Mouse (Mus musculus) MEL (cell line): ENCODE data around the gene Iqcf1. TPM values are rescaled to one million over a fixed set of nuclear protein-coding genes. Genes with fewer than 3 reads are reported as not detected.
A peak's percentile ranks its signal among the peaks of the same experiment; 100 is the strongest.

ENCODE experiments used
- DNase-seq: peaks from one replicate; pipeline ENCODE4 v3.0.0; 2011; ENCODE audit warnings: low read depth, low spot score
- H3K27ac ChIP-seq: 2 replicates; pipeline ENCODE4 v1.5.1; 2012; ENCODE audit warnings: low read depth, mild to moderate bottlenecking, control low read depth, low read length, moderate library complexity; ENCODE audit not compliant: control insufficient read depth
- H3K27me3 ChIP-seq, 2 experiments: fragments of 150-350 bp in 1 of 2; sonication (generic) in 1 of 2; 2 replicates each; pipeline ENCODE4 v1.6.1; 2012; ENCODE audit warnings: low read length in 2 of 2, mild to moderate bottlenecking in 2 of 2, improper control_type of control experiment in 1 of 2, moderate library complexity in 1 of 2; ENCODE audit not compliant: insufficient read depth in 2 of 2, control insufficient read depth in 1 of 2
- H3K36me3 ChIP-seq, 2 experiments: 2 replicates each; pipeline ENCODE4 v1.6.1; 2012 to 2014; ENCODE audit warnings: low read length in 2 of 2, improper control_type of control experiment in 1 of 2, inconsistent platforms in 1 of 2, mild to moderate bottlenecking in 1 of 2; ENCODE audit not compliant: insufficient read depth in 2 of 2, control insufficient read depth in 1 of 2
- H3K4me1 ChIP-seq, 2 experiments: fragments of 150-350 bp in 1 of 2; sonication (generic) in 1 of 2; 2 replicates each; pipeline ENCODE4 v1.6.1; 2012; ENCODE audit warnings: low read length in 2 of 2, improper control_type of control experiment in 1 of 2, mild to moderate bottlenecking in 1 of 2; ENCODE audit not compliant: insufficient read depth in 2 of 2, control insufficient read depth in 1 of 2
- H3K4me3 ChIP-seq, 2 experiments: fragments of 150-350 bp in 1 of 2; sonication (generic) in 1 of 2; 2 replicates each; pipeline ENCODE4 v1.5.1; 2012; ENCODE audit warnings: low read depth in 2 of 2, low read length in 2 of 2, mild to moderate bottlenecking in 2 of 2, moderate library complexity in 2 of 2, control low read depth in 1 of 2, improper control_type of control experiment in 1 of 2; ENCODE audit not compliant: control insufficient read depth in 1 of 2, insufficient read depth in 1 of 2
- H3K79me2 ChIP-seq: 2 replicates; pipeline ENCODE4 v1.6.1; 2012; ENCODE audit warnings: mild to moderate bottlenecking, low read length, moderate library complexity; ENCODE audit not compliant: control insufficient read depth, poor library complexity, insufficient read depth
- H3K9ac ChIP-seq: 2 replicates; pipeline ENCODE4 v1.6.1; 2012; ENCODE audit warnings: low read depth, mild to moderate bottlenecking, control low read depth, low read length, moderate library complexity; ENCODE audit not compliant: control insufficient read depth, poor library complexity, severe bottlenecking
- H3K9me3 ChIP-seq: fragments of 150-350 bp; sonication (generic); replicated peaks from 2 replicates; pipeline ENCODE4 v1.6.1; 2012; ENCODE audit warnings: mild to moderate bottlenecking, low read length, improper control_type of control experiment, moderate library complexity; ENCODE audit not compliant: insufficient read depth
- CHD2 ChIP-seq: IDR thresholded peaks from 2 replicates; pipeline ENCODE4 v1.6.1; 2011; ENCODE audit warnings: low read length, improper control_type of control experiment
- CTCF ChIP-seq, 3 experiments: IDR thresholded peaks in 2 of 3; conservative IDR thresholded peaks in 1 of 3; 2 replicates each; pipeline ENCODE4 v1.5.1; 2011 to 2012; ENCODE audit warnings: low read length in 3 of 3, low read depth in 2 of 3, mild to moderate bottlenecking in 2 of 3, improper control_type of control experiment in 1 of 3, inconsistent platforms in 1 of 3, mixed read lengths in 1 of 3, moderate library complexity in 1 of 3; ENCODE audit not compliant: control insufficient read depth in 1 of 3, insufficient read depth in 1 of 3, poor library complexity in 1 of 3, severe bottlenecking in 1 of 3
- ELF1 ChIP-seq: IDR thresholded peaks from 2 replicates; pipeline ENCODE4 v1.6.1; 2014; ENCODE audit warnings: low read depth, mild to moderate bottlenecking, inconsistent platforms, low read length, improper control_type of control experiment, moderate library complexity
- EP300 ChIP-seq, 2 experiments: IDR thresholded peaks; 2 replicates each; pipeline ENCODE4 v1.6.1; 2011; ENCODE audit warnings: improper control_type of control experiment in 2 of 2, low read length in 2 of 2, low read depth in 1 of 2, mild to moderate bottlenecking in 1 of 2
- GABPA ChIP-seq: IDR thresholded peaks from 2 replicates; pipeline ENCODE4 v1.6.1; 2012; ENCODE audit warnings: low read depth, mild to moderate bottlenecking, inconsistent platforms, low read length, improper control_type of control experiment, moderate library complexity
- JUND ChIP-seq: IDR thresholded peaks from 2 replicates; pipeline ENCODE4 v1.6.1; 2011; ENCODE audit warnings: low read depth, mild to moderate bottlenecking, improper control_type of control experiment, low read length
- KAT2A ChIP-seq: conservative IDR thresholded peaks from 2 replicates; pipeline ENCODE4 v1.6.1; 2012; ENCODE audit warnings: low read depth, low read length, improper control_type of control experiment, inconsistent platforms
- MAFK ChIP-seq: IDR thresholded peaks from 2 replicates; pipeline ENCODE4 v1.6.1; 2011; ENCODE audit warnings: low read depth, mild to moderate bottlenecking, low read length, improper control_type of control experiment, borderline replicate concordance
- MAX ChIP-seq: IDR thresholded peaks from 2 replicates; pipeline ENCODE4 v1.6.1; 2011; ENCODE audit warnings: low read length, improper control_type of control experiment
- MAZ ChIP-seq: IDR thresholded peaks from 2 replicates; pipeline ENCODE4 v1.6.1; 2012; ENCODE audit warnings: low read depth, mild to moderate bottlenecking, inconsistent platforms, low read length, improper control_type of control experiment
- MEF2A ChIP-seq: IDR thresholded peaks from 2 replicates; pipeline ENCODE4 v1.6.1; 2014; ENCODE audit warnings: low read depth, mild to moderate bottlenecking, inconsistent platforms, low read length, improper control_type of control experiment; ENCODE audit not compliant: poor library complexity, insufficient replicate concordance, severe bottlenecking; ENCODE audit errors: extremely low read depth
- MYB ChIP-seq: IDR thresholded peaks from 2 replicates; pipeline ENCODE4 v1.6.1; 2011; ENCODE audit warnings: mild to moderate bottlenecking, low read depth, low read length, improper control_type of control experiment
- MYC ChIP-seq: IDR thresholded peaks from 2 replicates; pipeline ENCODE4 v1.6.1; 2011; ENCODE audit warnings: low read depth, mild to moderate bottlenecking, low read length, improper control_type of control experiment, moderate library complexity
- NRF1 ChIP-seq: IDR thresholded peaks from 2 replicates; pipeline ENCODE4 v1.6.1; 2014; ENCODE audit warnings: low read depth, mild to moderate bottlenecking, inconsistent platforms, low read length, improper control_type of control experiment, moderate library complexity; ENCODE audit not compliant: poor library complexity, insufficient read depth, severe bottlenecking
- POLR2AphosphoS2 ChIP-seq: IDR thresholded peaks from 2 replicates; pipeline ENCODE4 v1.6.1; 2011; ENCODE audit warnings: low read length, improper control_type of control experiment
- RCOR1 ChIP-seq: IDR thresholded peaks from 2 replicates; pipeline ENCODE4 v1.6.1; 2012; ENCODE audit warnings: low read depth, mild to moderate bottlenecking, inconsistent platforms, low read length, improper control_type of control experiment
- SIN3A ChIP-seq: IDR thresholded peaks from 2 replicates; pipeline ENCODE4 v1.6.1; 2012; ENCODE audit warnings: low read length, improper control_type of control experiment, inconsistent platforms
- SMC3 ChIP-seq: IDR thresholded peaks from 2 replicates; pipeline ENCODE4 v1.6.1; 2011; ENCODE audit warnings: low read depth, low read length, improper control_type of control experiment
- TBP ChIP-seq: IDR thresholded peaks from 2 replicates; pipeline ENCODE4 v1.8.0; 2011; ENCODE audit warnings: low read depth, low read length, improper control_type of control experiment
- TCF12 ChIP-seq: IDR thresholded peaks from 2 replicates; pipeline ENCODE4 v1.6.1; 2014; ENCODE audit warnings: low read depth, mild to moderate bottlenecking, inconsistent platforms, low read length, improper control_type of control experiment, moderate library complexity
- UBTF ChIP-seq: IDR thresholded peaks from 2 replicates; pipeline ENCODE4 v1.6.1; 2012; ENCODE audit warnings: low read depth, mild to moderate bottlenecking, inconsistent platforms, low read length, improper control_type of control experiment, moderate library complexity, borderline replicate concordance; ENCODE audit not compliant: insufficient read depth
- USF1 ChIP-seq: IDR thresholded peaks from 2 replicates; pipeline ENCODE4 v1.6.1; 2014; ENCODE audit warnings: low read depth, mild to moderate bottlenecking, inconsistent platforms, low read length, improper control_type of control experiment, moderate library complexity
- ZMIZ1 ChIP-seq: IDR thresholded peaks from 2 replicates; pipeline ENCODE4 v1.6.1; 2012; ENCODE audit warnings: low read depth, mild to moderate bottlenecking, inconsistent platforms, low read length, improper control_type of control experiment, moderate library complexity
- ZNF384 ChIP-seq: IDR thresholded peaks from 2 replicates; pipeline ENCODE4 v1.6.1; 2012; ENCODE audit warnings: low read depth, mild to moderate bottlenecking, inconsistent platforms, low read length, improper control_type of control experiment
- polyA plus RNA-seq, 2 experiments: library from polyadenylated mRNA; stranded (reverse) in 1 of 2; unstranded in 1 of 2; fragments of >175 nt in 1 of 2; fragments of >200 nt in 1 of 2; gene quantifications; 2 replicates each; pipeline versions ENCODE4 v1.2.1 to v1.2.4; 2012; ENCODE audit warnings: low replicate concordance in 2 of 2, low read depth in 1 of 2; ENCODE audit not compliant: insufficient read length in 2 of 2, insufficient read depth in 1 of 2, missing spikeins in 1 of 2
- total RNA-seq: library from RNA; depleted of rRNA; stranded (reverse); fragments of 300-350 nt; gene quantifications from 2 replicates; pipeline ENCODE4 v1.2.3, GENCODE M21; 2012

Gene Iqcf1
- total and polyA plus RNA-seq, 3 experiments = 0.52 TPM; not detected in 2

DNA sequence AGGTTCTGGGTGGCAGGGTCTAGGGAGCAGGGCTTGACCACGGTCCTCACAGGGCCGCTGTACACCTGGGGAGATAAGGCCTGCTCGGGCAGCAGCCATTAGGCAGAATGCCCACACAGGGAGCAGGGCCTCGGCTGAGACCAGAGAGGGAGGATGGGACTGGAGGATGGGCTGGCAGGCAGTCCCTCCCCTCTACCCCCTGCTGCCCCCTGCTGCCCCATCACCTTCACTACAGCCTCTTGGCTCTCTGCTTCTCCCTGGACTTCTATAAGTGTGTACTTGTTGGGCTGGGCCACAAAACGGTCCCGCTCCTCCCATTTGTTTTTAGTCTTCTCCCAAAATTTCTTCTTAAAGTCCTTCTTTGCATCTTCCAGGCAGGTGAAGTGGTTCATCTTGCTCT, 25.3 kb upstream of the Iqcf1 start (continued):
- TF ChIP-seq SIN3A = no peak

DNA sequence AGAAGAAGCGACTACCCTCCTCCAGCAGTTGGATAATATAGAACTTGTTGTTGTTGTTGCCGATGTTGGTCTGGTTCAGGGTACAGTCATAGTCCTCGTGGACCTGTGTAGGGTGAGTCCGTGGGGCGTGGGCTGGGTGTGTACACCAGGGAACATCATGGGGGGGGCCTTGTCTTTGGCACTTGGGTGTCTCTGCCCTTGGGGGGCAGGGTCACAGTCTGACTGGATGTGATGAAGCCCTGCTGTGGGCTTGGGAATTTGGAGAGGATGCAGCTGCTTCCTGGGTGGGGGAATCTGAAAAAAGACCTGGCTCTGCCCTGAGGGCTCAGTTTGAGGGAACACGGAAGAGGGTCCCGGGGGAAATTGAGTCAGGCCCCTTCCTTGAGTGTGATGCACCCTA, 24.7 kb upstream of the Iqcf1 start:
- peaks cover 0 to 3% of the 10 kb centered on the region in 2 experiments; a peak in 3 of 4 replicates for H3K36me3 ChIP-seq

GRCm38 (mm10) chr9:106475663-106476001, 24.1 kb upstream of the Iqcf1 start, which contains the start of gene Rrp9:
Gene Rrp9 (plus strand): TSS chr9:106475963.
- Histone ChIP-seq H3K4me3 (peak within 1 kb of the TSS; percentile 64 to 97), H3K27ac (peak within 1 kb of the TSS; percentile 13; the same call in 1 of the 2 replicates), H3K27me3 (no peaks in the 10 kb centered on the region), H3K4me1 (peaks cover 0 to 11% of the 10 kb centered on the region in 2 experiments; a peak in 3 of 4 replicates), H3K9me3 (no peaks in the 10 kb centered on the region), H3K36me3 (peaks cover 0 to 3% of the 10 kb centered on the region in 2 experiments; a peak in 3 of 4 replicates), H3K9ac (peak within 1 kb of the TSS; percentile 58)
- no peak for DNase-seq
- TF ChIP-seq POLR2AphosphoS2 (no peak), USF1 (no peak), SMC3 (no peak), ZNF384 (no peak), GABPA (no peak), EP300 (IDR thresholded peaks at IDR 0.05; ENCODE audit: low read depth in 1 of 2, low read length in 2 of 2) (no peak), SIN3A (no peak), MAX (no peak), MAZ (no peak), CTCF (IDR thresholded peaks at IDR 0.05 in 2 of 3, conservative IDR thresholded peaks at IDR 0.05 in 1 of 3; ENCODE audit: control insufficient read depth in 1 of 3, insufficient read depth in 1 of 3, low read depth in 2 of 3, low read length in 3 of 3, poor library complexity in 1 of 3, severe bottlenecking in 1 of 3) (no peak), TBP (no peak), RCOR1 (no peak), JUND (no peak), KAT2A (no peak), ZMIZ1 (no peak), NRF1 (no peak)
- TF ChIP-seq, all 39 proteins: peak for 0
- H3K79me2 ChIP-seq = peaks cover 25% of the 10 kb centered on the region

More for the DNA sequence above, 24.7 kb upstream of the Iqcf1 start:
- H3K9ac ChIP-seq = peak overlapping the region; percentile 58
- H3K27me3 ChIP-seq = no peaks in the 10 kb centered on the region
- H3K4me1 ChIP-seq = peaks cover 0 to 11% of the 10 kb centered on the region in 2 experiments; a peak in 3 of 4 replicates
- H3K27ac ChIP-seq = no peak overlapping the region
- peak; percentile 76 for DNase-seq
- H3K4me3 ChIP-seq = peak overlapping the region; percentile 64 to 97
- peaks cover 23% of the 10 kb centered on the region for H3K79me2 ChIP-seq
- no peak for TF ChIP-seq JUND
- TF ChIP-seq NRF1 = no peak
- TF ChIP-seq MAFK = no peak
- TF ChIP-seq MEF2A = no peak
- no peak for TF ChIP-seq ELF1
- TF ChIP-seq UBTF = no peak
- TF ChIP-seq TCF12 = no peak
- no peak for TF ChIP-seq KAT2A
- TF ChIP-seq CHD2 = no peak
- no peak for TF ChIP-seq MYC
- no peak for TF ChIP-seq MAZ
- TF ChIP-seq MYB = no peak
- no peaks in the 10 kb centered on the region for H3K9me3 ChIP-seq
